Mouse (Mus musculus): ENCODE results near the gene Lrch1.

DNA sequence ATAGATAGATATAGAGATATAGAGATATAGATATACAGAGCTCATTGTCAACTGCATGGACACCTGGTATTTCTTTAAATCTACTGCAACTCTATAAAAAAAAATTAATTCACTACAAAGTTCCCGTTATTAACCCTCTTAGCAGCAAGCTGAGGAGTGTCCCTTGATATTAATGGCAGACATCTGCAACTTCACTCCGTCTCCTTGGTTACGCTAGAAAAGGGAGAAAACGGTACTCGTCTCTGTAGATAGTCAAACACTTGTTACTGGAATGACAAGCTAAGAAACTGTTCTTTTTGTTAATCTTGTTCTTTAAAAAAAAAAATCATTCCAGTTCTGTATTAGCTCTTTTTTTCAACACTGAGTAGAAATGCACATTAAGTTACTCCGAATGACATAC, 54.0 kb downstream of the Lrch1 start:
- TF ChIP-seq CTCF (IDR thresholded peaks at IDR 0.05; ENCODE audit: extremely low read depth, insufficient read depth, low read length) (no peak), POLR2A (IDR thresholded peaks at IDR 0.05; ENCODE audit: extremely low read depth, insufficient read depth, low read length) (no peak)
